Mouse (Mus musculus): ENCODE results near the gene Stat2.

DNA sequence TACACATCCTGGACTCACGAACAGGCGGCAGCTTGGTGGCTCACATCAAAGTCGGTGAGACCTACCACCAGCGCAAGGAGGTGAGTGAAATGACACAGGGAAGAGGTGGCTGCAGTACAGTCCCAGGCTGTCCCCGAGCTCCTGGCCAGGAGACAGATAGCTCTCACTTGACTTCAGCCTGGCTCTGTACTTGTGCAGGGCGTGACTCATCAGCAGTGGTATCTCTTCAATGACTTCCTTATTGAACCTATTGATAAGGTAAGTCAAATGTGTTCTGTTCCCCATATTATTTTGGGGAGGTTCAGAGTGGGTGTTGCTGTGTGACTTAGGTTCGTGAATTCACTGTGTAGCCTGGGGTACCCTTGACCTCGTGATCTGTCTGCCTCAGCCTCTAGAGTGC lies 45.2 kb downstream of the Stat2 start:
- no peak for TF ChIP-seq POLR2A (IDR thresholded peaks at IDR 0.05; ENCODE audit: insufficient read depth, low read length)
- no peak for TF ChIP-seq CTCF (IDR thresholded peaks at IDR 0.05; ENCODE audit: low read depth, low read length)
